Mouse (Mus musculus) left cerebral cortex, adult 18-20 months (tissue): ENCODE results near the gene Psmd14. TPM values are rescaled to one million over a fixed set of nuclear protein-coding genes. Genes with fewer than 3 reads are reported as not detected.

Source experiments
- DNase-seq, 2 experiments: peaks; one replicate each; pipeline ENCODE4 v3.0.0; 2021 to 2022; ENCODE audit warnings: low spot score in 2 of 2, mixed read lengths in 1 of 2
- total RNA-seq, 2 experiments: library from RNA; stranded (reverse); gene quantifications; 2 replicates each; pipeline ENCODE4 v1.2.3; 2021

The Psmd14 gene
- total RNA-seq, 2 experiments from 2014 or later: 105 to 107 TPM

- DNase-seq: no peak
These were observed 47.9 kb downstream of the Psmd14 start for GRCm38 (mm10) chr2:61759234-61759855.

- no peak for DNase-seq
These were observed 48.5 kb downstream of the Psmd14 start for GRCm38 (mm10) chr2:61760044-61760443.

GRCm38 (mm10) chr2:61764470-61765105 lies 53.1 kb downstream of the Psmd14 start:
- DNase-seq: no peak

- no peak for DNase-seq
These were observed 54.0 kb downstream of the Psmd14 start for GRCm38 (mm10) chr2:61765526-61765925.

- DNase-seq: no peak
These were observed 69.3 kb downstream of the Psmd14 start for GRCm38 (mm10) chr2:61780794-61781193.

GRCm38 (mm10) chr2:61794960-61795359 lies 83.5 kb downstream of the Psmd14 start:
- no peak for DNase-seq

GRCm38 (mm10) chr2:61798048-61798447 lies 86.6 kb downstream of the Psmd14 start:
- DNase-seq: no peak

- peak; percentile 23 to 51 for DNase-seq
These were observed 91.3 kb downstream of the Psmd14 start, which contains the start of gene Tbr1 for GRCm38 (mm10) chr2:61802656-61803251. TSS of gene Tbr1 (plus strand) at chr2:61802930.

GRCm38 (mm10) chr2:61803443-61804367 lies 92.2 kb downstream of the Psmd14 start:
- DNase-seq: peak; percentile 41 to 57

GRCm38 (mm10) chr2:61804382-61804840 lies 92.9 kb downstream of the Psmd14 start:
- peak; percentile 56 to 63 for DNase-seq

- peak; percentile 43 to 45 for DNase-seq
These were observed 93.5 kb downstream of the Psmd14 start for GRCm38 (mm10) chr2:61804841-61805540.

- DNase-seq: peak in 1 of 2 experiments; percentile 29
These were observed 94.2 kb downstream of the Psmd14 start for GRCm38 (mm10) chr2:61805541-61806345.

GRCm38 (mm10) chr2:61806346-61806825 lies 94.9 kb downstream of the Psmd14 start:
- DNase-seq: no peak

GRCm38 (mm10) chr2:61807151-61807550 lies 95.7 kb downstream of the Psmd14 start:
- DNase-seq: peak; percentile 32 to 34

- DNase-seq: no peak
These were observed 96.3 kb downstream of the Psmd14 start for GRCm38 (mm10) chr2:61807781-61808180.

- no peak for DNase-seq
These were observed 97.3 kb downstream of the Psmd14 start for GRCm38 (mm10) chr2:61808776-61809175.

- no peak for DNase-seq
These were observed 97.9 kb downstream of the Psmd14 start for GRCm38 (mm10) chr2:61809381-61809780.

GRCm38 (mm10) chr2:61810751-61811150 lies 99.3 kb downstream of the Psmd14 start:
- no peak for DNase-seq

GRCm38 (mm10) chr2:61811163-61811506 lies 99.6 kb downstream of the Psmd14 start:
- no peak for DNase-seq
